Mouse (Mus musculus) megakaryocyte, embryonic 14.5 days (primary cell): ENCODE measurements at regions not wholly inside any gene's neighbourhood (a gene's known extent, or its start where the extent isn't known, plus 50 kb on each side); places are given as distances from the start of the nearest gene placed in this dataset.

Experiments used
- FLI1 ChIP-seq: IDR thresholded peaks from 2 replicates; pipeline ENCODE4 v1.6.1; 2012; ENCODE audit warnings: low read length, inconsistent platforms, mixed read lengths
- GATA1 ChIP-seq: IDR thresholded peaks from 3 replicates; pipeline ENCODE4 v1.6.1; 2012; ENCODE audit warnings: mixed read lengths, low read length, inconsistent platforms, borderline replicate concordance

GRCm38 (mm10) chr6:106950909-106951308, 151.0 kb upstream of the Crbn start:
- TF ChIP-seq GATA1, result no peak
- TF ChIP-seq FLI1, result no peak
